Mouse (Mus musculus): ENCODE results near the gene Otoa. TPM values are rescaled to one million over a fixed set of nuclear protein-coding genes. Genes with fewer than 3 reads are reported as not detected.

Gene Otoa
- total RNA-seq, 2 experiments from 2014 or later: 0.17 TPM; not detected in 1

DNA sequence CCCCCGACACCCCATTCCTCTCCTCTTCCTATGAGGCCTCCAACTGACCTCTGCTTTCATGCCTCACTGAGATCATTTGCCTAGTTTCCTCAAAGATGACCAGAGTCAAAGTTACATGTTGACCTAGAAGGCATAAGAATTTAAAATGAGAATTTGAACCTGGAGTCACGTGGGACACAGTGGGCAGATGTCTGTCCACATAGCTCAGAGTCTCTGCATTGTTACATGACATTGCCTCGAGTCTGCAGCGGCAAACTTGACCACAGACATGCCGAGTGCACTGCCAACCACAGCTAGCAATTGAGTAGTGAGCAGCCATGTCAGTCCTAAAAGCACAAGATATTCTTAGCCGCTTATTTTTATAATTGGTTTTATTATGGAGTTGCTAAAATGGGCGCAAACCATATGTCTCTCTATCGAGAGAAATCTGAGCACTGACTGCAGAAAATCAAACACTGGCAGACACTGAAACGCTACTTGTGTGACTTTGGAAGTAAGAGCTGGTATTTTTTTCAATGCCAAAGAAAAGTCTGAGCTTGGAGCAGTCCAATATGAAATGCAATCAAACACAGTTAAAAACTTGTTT, 105.8 kb downstream of the Otoa start:
- no peak for ATAC-seq (replicated peaks; ENCODE audit: low FRiP score, low TSS enrichment, poor library complexity, severe bottlenecking)

DNA sequence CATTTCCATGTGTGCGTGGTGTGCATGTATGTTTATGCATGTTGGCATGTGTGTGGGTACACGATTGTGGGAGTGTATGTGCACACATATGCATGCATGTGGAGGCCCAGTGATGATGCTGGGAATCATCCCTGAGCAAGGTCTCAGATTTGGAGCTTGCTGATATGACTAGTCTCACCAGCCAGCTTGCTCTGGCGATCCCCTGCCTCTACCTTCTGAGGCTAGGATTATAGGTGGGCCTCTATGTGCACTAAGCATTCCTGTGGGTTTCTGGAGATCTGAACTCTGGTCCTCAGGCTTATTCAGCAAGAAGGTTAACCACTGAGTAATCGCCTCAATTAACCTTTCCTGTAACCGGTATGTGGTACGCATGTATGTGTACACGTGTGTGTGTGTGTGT, 107.5 kb downstream of the Otoa start:
- no peak for ATAC-seq (replicated peaks; ENCODE audit: low FRiP score, low TSS enrichment, poor library complexity, severe bottlenecking)

DNA sequence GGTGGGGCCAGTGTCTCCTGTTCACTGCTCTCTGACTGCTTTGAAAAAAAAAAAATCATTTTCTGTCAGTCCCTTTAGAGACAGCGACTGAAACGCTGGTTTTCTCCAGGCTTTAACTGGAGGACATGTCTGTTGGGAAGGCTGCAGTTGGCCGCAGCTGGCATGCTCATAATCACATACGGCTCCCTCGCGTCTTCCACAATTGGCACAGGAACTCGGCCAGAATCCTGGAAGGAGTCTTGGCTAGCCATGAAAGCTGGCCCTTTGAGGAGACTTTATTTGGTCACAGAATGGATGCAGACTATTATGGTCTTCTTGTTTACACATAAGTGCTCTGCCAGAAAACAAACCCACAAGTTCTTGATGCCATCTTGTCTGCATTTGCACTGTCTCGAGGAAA, 117.5 kb downstream of the Otoa start:
- ATAC-seq (replicated peaks; ENCODE audit: low FRiP score, low TSS enrichment, poor library complexity, severe bottlenecking): no peak

DNA sequence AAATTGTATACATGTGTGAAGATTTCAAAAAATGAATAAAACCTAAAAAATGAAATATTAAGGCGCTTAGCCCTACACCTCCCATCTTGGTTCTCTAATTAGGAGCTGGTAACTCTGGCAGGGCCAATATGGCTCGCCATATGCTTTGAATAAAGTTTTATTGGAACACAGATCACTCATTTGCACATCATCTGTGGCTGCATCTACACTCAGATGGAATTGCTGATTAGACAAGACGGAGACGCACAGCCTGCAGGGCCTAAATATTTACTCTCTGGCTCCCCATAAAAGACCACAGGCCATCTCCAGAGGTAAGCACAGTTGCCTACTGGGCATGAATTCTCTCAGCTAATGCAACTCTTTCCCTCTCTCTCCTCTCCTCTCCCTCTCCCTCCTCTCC, 130.4 kb downstream of the Otoa start:
- no peak for ATAC-seq (replicated peaks; ENCODE audit: low FRiP score, low TSS enrichment, poor library complexity, severe bottlenecking)

Other genes starting within 250 kb of the Otoa start
- gene Eef2k, start 238.8 kb upstream of the Otoa start, total RNA-seq (2014; fragmentation: Nextera tagmentation): 42.3 and 63.0 TPM in 2 replicates
- gene Eef2k, start 238.8 kb upstream of the Otoa start, total RNA-seq (2017): 49.9 and 52.6 TPM in 2 replicates
- 36.0 and 40.6 TPM in 2 replicates for gene Polr3e, start 163.9 kb upstream of the Otoa start, total RNA-seq (2014; fragmentation: Nextera tagmentation)
- gene Polr3e, start 163.9 kb upstream of the Otoa start, total RNA-seq (2017): 32.4 and 36.6 TPM in 2 replicates
- gene Cdr2, start 99.3 kb upstream of the Otoa start, total RNA-seq (2014; fragmentation: Nextera tagmentation): 32.2 and 39.0 TPM in 2 replicates
- gene Cdr2, start 99.3 kb upstream of the Otoa start, total RNA-seq (2017): 42.9 and 61.6 TPM in 2 replicates
- 0.33 TPM in 1 of 2 replicates, not detected in the other for gene Mfsd13b, start 99.1 kb upstream of the Otoa start, total RNA-seq (2014; fragmentation: Nextera tagmentation)
- gene Mfsd13b, start 99.1 kb upstream of the Otoa start, total RNA-seq (2017): not detected in 2 replicates
- gene Mettl9, start 47.2 kb upstream of the Otoa start, total RNA-seq (2014; fragmentation: Nextera tagmentation): 45.9 and 68.5 TPM in 2 replicates
- 73.7 and 91.7 TPM in 2 replicates for gene Mettl9, start 47.2 kb upstream of the Otoa start, total RNA-seq (2017)
- 8.0 TPM in 1 of 2 replicates, not detected in the other for gene Igsf6, start 7.1 kb upstream of the Otoa start, total RNA-seq (2014; fragmentation: Nextera tagmentation)
- 1.3 and 3.7 TPM in 2 replicates for gene Igsf6, start 7.1 kb upstream of the Otoa start, total RNA-seq (2017)